Mouse (Mus musculus): ENCODE results near the gene Llcfc1. TPM values are rescaled to one million over a fixed set of nuclear protein-coding genes. Genes with fewer than 3 reads are reported as not detected.

Gene Llcfc1
- not detected in 2 replicates for polyA plus RNA-seq (2012; ENCODE audit: insufficient read depth, insufficient read length, low replicate concordance, missing spikeins)

DNA sequence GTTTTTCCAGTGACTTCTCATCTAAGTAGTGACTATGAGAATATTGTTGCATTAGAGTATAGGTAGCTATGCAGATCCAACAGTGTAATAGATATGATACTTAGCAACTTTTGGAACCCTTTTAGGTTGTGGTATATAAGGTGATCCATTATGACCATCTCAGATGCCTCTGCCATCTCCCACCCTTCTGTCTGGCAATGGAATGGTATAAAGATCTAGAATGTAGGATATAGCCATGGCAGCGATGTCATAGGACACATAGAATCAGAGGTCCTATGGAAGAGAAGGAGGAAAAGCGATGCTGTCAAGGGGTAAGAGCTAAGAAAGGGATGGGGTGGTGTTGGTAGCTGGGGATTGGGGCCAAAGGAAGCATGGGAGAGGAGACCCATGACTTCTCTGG is at the start of gene Llcfc1:
Gene Llcfc1, plus strand, starts transcription at position 301 of the 400 bp plus-strand sequence.
- no peak for TF ChIP-seq CTCF (IDR thresholded peaks at IDR 0.05; ENCODE audit: insufficient read depth, low read depth, low read length)
- no peak for TF ChIP-seq POLR2A (IDR thresholded peaks at IDR 0.05; ENCODE audit: insufficient read depth, low read depth, low read length)
- Histone ChIP-seq H3K27ac (ENCODE audit: insufficient read depth, low read depth, low read length) (no peak within 1 kb of the TSS), H3K4me3 (ENCODE audit: insufficient read depth, low read depth, low read length) (no peak within 1 kb of the TSS), H3K4me1 (ENCODE audit: control insufficient read depth, insufficient read depth, low read length) (no peaks in the 10 kb centered on the region)
- 90% methylated on average over 2 of the region's 2 CpGs for WGBS

DNA sequence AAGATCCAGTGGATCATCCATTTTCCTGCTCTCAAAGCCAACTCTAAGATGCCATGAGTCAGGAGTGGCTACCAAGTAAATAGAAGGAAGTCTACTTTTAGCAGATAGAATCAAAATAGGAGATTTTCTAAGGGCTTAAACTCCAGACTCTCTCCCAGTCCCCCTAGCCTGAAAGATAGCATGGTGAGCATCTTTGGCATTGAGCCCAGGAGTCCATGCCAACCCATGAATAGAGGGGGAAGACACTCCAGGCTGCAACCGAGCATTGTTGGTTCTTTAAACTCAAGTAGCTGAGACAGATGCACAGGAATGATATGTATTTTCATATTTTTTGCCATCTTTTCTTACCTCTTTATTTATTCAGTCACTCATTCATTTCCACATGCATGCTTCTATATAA is 49.0 kb upstream of the Llcfc1 start:
- 14% methylated on average over 1 of the region's 1 CpGs for WGBS

DNA sequence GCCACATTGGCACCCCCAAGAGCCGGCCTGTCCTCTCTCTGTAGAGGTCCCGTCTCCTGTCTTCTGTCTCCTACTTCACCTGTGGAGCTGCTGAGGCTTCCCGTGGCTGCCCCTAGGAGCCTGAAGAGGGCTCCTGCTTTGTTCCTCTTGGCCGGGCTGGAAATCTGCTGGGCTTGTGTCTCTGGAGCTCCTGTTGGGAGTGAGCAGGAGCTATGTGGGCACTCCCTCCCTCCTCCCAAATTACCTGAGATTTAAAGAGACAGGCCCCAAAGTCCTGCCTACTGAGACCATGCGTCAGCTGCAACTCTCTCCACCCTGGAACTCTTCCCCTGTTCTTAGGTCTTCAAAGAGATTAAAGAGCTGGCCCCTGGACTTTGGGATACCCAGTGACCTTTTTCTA is 48.1 kb upstream of the Llcfc1 start, which contains the start of gene Trpv6:
Gene Trpv6, minus strand, starts transcription at position 228 of the 400 bp plus-strand sequence.
- 33% methylated on average over 5 of the region's 5 CpGs for WGBS
- Histone ChIP-seq H3K4me3 (ENCODE audit: insufficient read depth, low read depth, low read length) (no peak within 1 kb of the TSS), H3K4me1 (ENCODE audit: control insufficient read depth, insufficient read depth, low read length) (peaks cover 7% of the 10 kb centered on the region), H3K27ac (ENCODE audit: insufficient read depth, low read depth, low read length) (no peak within 1 kb of the TSS)
- TF ChIP-seq CTCF (IDR thresholded peaks at IDR 0.05; ENCODE audit: insufficient read depth, low read depth, low read length) = no peak
- no peak for TF ChIP-seq POLR2A (IDR thresholded peaks at IDR 0.05; ENCODE audit: insufficient read depth, low read depth, low read length)

More for the DNA sequence above, 49.0 kb upstream of the Llcfc1 start:
- Histone ChIP-seq H3K4me3 (ENCODE audit: insufficient read depth, low read depth, low read length) (no peak overlapping the region), H3K4me1 (ENCODE audit: control insufficient read depth, insufficient read depth, low read length) (peaks cover 7% of the 10 kb centered on the region), H3K27ac (ENCODE audit: insufficient read depth, low read depth, low read length) (no peak overlapping the region)
- TF ChIP-seq CTCF (IDR thresholded peaks at IDR 0.05; ENCODE audit: insufficient read depth, low read depth, low read length) = no peak
- TF ChIP-seq POLR2A (IDR thresholded peaks at IDR 0.05; ENCODE audit: insufficient read depth, low read depth, low read length) = no peak

DNA sequence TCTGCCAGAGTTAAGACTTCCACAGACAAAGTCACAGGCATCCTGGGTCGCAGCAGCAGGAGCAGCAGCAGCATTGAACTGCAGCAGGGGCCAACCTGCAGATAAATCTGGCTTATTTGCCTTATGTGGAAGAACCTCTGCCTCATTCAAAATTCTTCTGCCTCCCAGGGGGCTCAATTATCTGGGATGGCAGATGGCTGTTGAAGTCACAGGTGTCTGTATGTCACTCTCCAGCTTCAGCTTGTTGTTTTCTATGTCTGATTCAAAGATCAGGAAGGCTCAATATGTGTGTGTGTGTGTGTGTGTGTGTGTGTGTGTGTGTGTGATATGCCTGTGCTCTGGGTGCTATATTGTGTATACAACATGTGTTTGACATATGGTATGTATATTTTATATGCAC is 46.8 kb upstream of the Llcfc1 start:
- Histone ChIP-seq H3K4me3 (ENCODE audit: insufficient read depth, low read depth, low read length) (no peak overlapping the region), H3K27ac (ENCODE audit: insufficient read depth, low read depth, low read length) (no peak overlapping the region), H3K4me1 (ENCODE audit: control insufficient read depth, insufficient read depth, low read length) (peaks cover 7% of the 10 kb centered on the region)
- TF ChIP-seq CTCF (IDR thresholded peaks at IDR 0.05; ENCODE audit: insufficient read depth, low read depth, low read length) = no peak
- TF ChIP-seq POLR2A (IDR thresholded peaks at IDR 0.05; ENCODE audit: insufficient read depth, low read depth, low read length) = no peak
- WGBS = 44% methylated on average over 1 of the region's 1 CpGs

DNA sequence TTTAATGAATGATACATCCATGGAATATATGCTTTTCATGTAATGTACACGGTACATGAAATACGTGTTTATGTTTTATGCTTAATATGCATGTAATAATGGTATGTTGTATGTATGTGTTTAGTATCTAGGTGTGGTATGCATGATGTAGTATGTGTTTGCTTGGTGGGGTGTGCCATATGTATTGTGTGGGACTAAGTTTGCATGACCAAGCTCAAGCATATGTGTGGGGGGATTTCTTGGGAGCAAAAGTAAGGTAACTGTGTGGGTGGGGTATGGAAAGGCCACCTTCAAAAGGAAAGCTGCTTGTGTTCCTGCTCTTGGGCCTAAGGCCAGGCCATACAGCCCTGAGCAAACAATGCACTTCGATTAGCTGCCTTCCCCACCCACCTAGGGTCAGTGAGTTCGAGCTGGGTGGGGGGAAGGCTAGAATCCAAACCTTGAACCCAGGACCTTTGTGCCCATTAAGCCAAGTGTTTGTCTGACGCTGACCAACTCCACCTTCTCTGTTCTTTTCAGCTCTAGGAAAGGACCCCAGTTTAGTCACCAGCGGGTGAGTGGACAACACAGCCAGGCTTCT is 46.2 kb upstream of the Llcfc1 start:
- H3K27ac ChIP-seq (ENCODE audit: insufficient read depth, low read depth, low read length) = no peak overlapping the region
- peaks cover 7% of the 10 kb centered on the region for H3K4me1 ChIP-seq (ENCODE audit: control insufficient read depth, insufficient read depth, low read length)
- TF ChIP-seq CTCF (IDR thresholded peaks at IDR 0.05; ENCODE audit: insufficient read depth, low read depth, low read length) (no peak), POLR2A (IDR thresholded peaks at IDR 0.05; ENCODE audit: insufficient read depth, low read depth, low read length) (no peak)
- no peak overlapping the region for H3K4me3 ChIP-seq (ENCODE audit: insufficient read depth, low read depth, low read length)
- WGBS = 83% methylated on average over 6 of the region's 6 CpGs

DNA sequence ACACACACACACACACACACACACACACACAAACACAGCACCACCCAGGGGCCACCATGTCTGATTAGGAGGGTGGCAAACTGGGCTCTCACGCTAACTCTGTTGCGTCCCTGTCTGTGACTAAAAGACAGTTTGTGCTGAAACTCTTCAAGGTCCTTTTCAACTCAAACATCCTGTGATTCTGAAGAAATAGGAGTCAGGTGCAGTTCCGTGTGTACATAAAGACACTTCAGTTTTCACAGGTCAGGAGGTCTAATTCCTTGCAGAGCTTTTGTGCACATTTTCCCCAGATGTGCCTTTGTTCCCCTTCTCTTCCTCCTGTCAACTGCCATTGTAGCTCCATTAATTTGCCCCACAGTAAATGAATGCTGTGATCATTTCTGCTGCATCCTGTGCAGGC is 43.8 kb upstream of the Llcfc1 start:
- TF ChIP-seq POLR2A (IDR thresholded peaks at IDR 0.05; ENCODE audit: insufficient read depth, low read depth, low read length) (no peak), CTCF (IDR thresholded peaks at IDR 0.05; ENCODE audit: insufficient read depth, low read depth, low read length) (no peak)
- WGBS = 81% methylated on average over 3 of the region's 3 CpGs
- Histone ChIP-seq H3K27ac (ENCODE audit: insufficient read depth, low read depth, low read length) (no peak overlapping the region), H3K4me3 (ENCODE audit: insufficient read depth, low read depth, low read length) (no peak overlapping the region), H3K4me1 (ENCODE audit: control insufficient read depth, insufficient read depth, low read length) (peaks cover 7% of the 10 kb centered on the region)

DNA sequence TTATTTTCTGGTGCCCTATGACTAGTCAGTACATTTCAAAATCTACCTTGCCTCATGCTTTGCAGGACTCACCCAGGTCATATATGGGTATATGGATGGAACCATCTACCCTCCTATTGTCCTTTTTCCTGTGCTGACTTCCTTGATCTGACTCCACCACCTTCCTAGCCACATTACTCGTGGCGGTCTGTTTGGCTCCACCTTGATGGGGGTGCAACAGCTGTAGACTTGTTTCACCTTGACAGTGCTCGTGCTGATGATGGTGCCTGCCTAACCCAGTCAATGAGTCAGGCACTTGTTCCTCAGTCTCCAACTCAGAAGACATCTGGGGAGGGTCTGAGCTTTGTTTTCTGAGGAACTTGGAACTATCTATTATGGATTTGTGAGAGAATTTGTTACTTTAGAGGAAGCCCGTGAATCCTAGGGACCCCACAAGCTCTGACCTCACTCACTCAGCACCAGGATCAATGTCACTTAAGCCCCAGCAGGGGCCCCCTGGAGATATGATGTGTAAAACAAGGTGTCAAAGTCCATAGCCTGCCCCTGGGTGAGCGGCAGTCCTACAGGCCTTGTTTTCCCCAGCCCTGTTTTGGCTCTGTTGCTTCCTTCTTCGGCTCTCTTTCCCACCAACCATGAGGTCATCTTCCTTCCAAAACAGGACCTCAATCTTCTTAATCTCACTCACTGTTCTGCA is 42.9 kb upstream of the Llcfc1 start:
- Histone ChIP-seq H3K4me3 (ENCODE audit: insufficient read depth, low read depth, low read length) (no peak overlapping the region), H3K27ac (ENCODE audit: insufficient read depth, low read depth, low read length) (no peak overlapping the region), H3K4me1 (ENCODE audit: control insufficient read depth, insufficient read depth, low read length) (no peaks in the 10 kb centered on the region)
- TF ChIP-seq POLR2A (IDR thresholded peaks at IDR 0.05; ENCODE audit: insufficient read depth, low read depth, low read length) = no peak
- 86% methylated on average over 6 of the region's 6 CpGs for WGBS

DNA sequence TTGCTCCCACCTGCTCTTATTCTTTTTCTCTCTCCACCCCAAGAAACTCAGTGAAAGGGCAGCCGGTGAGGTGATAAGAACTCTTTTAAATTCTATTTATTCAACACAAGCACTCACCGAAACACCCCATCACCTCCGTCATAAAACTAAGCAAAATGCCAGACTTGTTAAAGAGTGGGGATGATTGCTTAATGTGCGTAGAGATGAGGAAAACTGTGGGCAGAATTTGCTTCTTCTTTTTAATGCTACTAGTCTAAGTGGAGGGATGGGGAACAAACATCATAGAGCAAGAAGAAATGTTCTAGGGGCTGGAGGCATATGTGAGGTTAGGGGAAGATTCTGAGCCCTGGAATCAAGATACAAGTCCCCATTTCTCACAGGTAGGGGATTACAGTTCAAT is 41.5 kb upstream of the Llcfc1 start:
- Histone ChIP-seq H3K4me3 (ENCODE audit: insufficient read depth, low read depth, low read length) (no peak overlapping the region), H3K27ac (ENCODE audit: insufficient read depth, low read depth, low read length) (no peak overlapping the region), H3K4me1 (ENCODE audit: control insufficient read depth, insufficient read depth, low read length) (no peaks in the 10 kb centered on the region)
- WGBS = 90% methylated on average over 4 of the region's 4 CpGs
- TF ChIP-seq POLR2A (IDR thresholded peaks at IDR 0.05; ENCODE audit: insufficient read depth, low read depth, low read length) (no peak), CTCF (IDR thresholded peaks at IDR 0.05; ENCODE audit: insufficient read depth, low read depth, low read length) (no peak)

DNA sequence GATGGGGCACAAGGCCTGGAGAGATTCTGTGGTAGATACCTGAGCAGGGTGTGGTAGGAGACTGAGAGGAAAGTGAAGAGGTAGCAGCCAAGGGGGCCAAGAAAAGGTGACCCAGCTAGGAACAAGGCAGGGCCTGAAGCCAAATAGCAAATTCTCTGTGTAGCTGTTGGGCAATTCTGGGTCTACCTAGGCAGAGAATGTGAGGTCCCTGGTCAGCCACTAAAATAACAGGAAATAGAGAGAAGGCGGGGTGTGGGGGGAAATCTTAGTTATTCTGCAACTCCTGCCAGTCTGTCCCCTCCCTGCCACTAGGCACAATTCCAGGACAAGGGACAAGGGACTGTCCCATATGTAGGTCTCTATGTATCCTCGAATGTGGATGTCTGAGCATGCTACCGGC is 41.0 kb upstream of the Llcfc1 start:
- no peak for TF ChIP-seq POLR2A (IDR thresholded peaks at IDR 0.05; ENCODE audit: insufficient read depth, low read depth, low read length)
- TF ChIP-seq CTCF (IDR thresholded peaks at IDR 0.05; ENCODE audit: insufficient read depth, low read depth, low read length) = no peak
- 88% methylated on average over 3 of the region's 3 CpGs for WGBS
- Histone ChIP-seq H3K27ac (ENCODE audit: insufficient read depth, low read depth, low read length) (no peak overlapping the region), H3K4me3 (ENCODE audit: insufficient read depth, low read depth, low read length) (no peak overlapping the region), H3K4me1 (ENCODE audit: control insufficient read depth, insufficient read depth, low read length) (no peaks in the 10 kb centered on the region)
